Mouse (Mus musculus) limb, embryonic 15.5 days (tissue): ENCODE data around the gene Dock6. TPM values are rescaled to one million over a fixed set of nuclear protein-coding genes. Genes with fewer than 3 reads are reported as not detected.
A peak's percentile ranks its signal among the peaks of the same experiment; 100 is the strongest.
"Not testable (repeated sequence)": the region's sequence is repeated elsewhere in the genome, so short reads cannot be mapped to it uniquely, and the experiment has no call there.

Experiments used
- ATAC-seq: fragments of 200-750 bp; cut with Nextera tagmentation; 2 replicates; pipeline ENCODE4 v1.8.0; 2017; ENCODE audit warnings: low read depth, moderate TSS enrichment; ENCODE audit not compliant: insufficient number of reproducible peaks, low FRiP score, low TSS enrichment
- H3K27ac ChIP-seq: fragments of 300-500 bp; sonication (generic); 2 replicates; pipeline ENCODE4 v1.5.1; 2015; ENCODE audit warnings: moderate library complexity, mild to moderate bottlenecking, inconsistent platforms
- H3K27me3 ChIP-seq: fragments of 300-500 bp; sonication (generic); 2 replicates; pipeline ENCODE4 v1.6.1; 2015; ENCODE audit warnings: inconsistent platforms
- H3K36me3 ChIP-seq: fragments of 300-500 bp; sonication (generic); 2 replicates; pipeline ENCODE4 v1.6.1; 2015; ENCODE audit warnings: inconsistent platforms
- H3K4me1 ChIP-seq: fragments of 300-500 bp; sonication (generic); 2 replicates; pipeline ENCODE4 v1.6.1; 2015; ENCODE audit warnings: inconsistent platforms
- H3K4me2 ChIP-seq: fragments of 300-500 bp; sonication (generic); 2 replicates; pipeline ENCODE4 v1.6.1; 2015; ENCODE audit warnings: mild to moderate bottlenecking, inconsistent platforms
- H3K4me3 ChIP-seq: fragments of 300-500 bp; sonication (generic); 2 replicates; pipeline ENCODE4 v1.5.1; 2015; ENCODE audit warnings: mild to moderate bottlenecking, inconsistent platforms
- H3K9ac ChIP-seq: fragments of 300-500 bp; sonication (generic); 2 replicates; pipeline ENCODE4 v1.6.1; 2015; ENCODE audit warnings: inconsistent platforms
- H3K9me3 ChIP-seq: fragments of 300-500 bp; sonication (generic); 2 replicates; pipeline ENCODE4 v1.6.1; 2016; ENCODE audit warnings: inconsistent platforms
- WGBS: fragments of 180-500 bp; shearing (Covaris S2); methylation state at CpG from one replicate; pipeline ENCODE4 v1.1.7; 2015; 5-methylcytosine and 5-hydroxymethylcytosine counted together
- polyA plus RNA-seq: library from polyadenylated mRNA; unstranded; fragments of >200 nt; fragmentation: Nextera tagmentation; extraction: Ambion mirVana; gene quantifications from 2 replicates; pipeline ENCODE4 v1.2.1, GENCODE M21; 2015

Dock6 gene
- polyA plus RNA-seq, 1 experiment from 2014 or later: 38.1 TPM

DNA sequence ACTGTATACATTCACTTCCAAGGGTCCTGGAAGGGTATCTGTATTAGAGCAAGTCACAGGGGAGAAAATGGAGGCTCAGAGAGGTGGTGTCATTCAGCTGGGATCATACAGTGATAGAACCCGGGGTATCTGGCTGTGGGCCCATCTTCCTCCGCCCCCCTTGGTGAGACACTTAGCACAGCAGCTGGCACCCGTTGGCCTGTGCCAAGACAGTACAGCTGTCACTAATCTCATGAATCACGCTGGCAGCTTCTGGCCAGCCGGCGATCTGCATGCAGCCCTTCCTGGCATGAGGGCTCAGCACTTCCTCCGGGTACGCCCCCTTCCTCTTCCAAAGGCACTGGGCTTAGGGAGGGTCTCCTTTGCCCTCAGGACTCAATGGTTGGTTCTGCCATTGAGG lies 59.8 kb downstream of the Dock6 start:
- H3K4me3 ChIP-seq: no peak overlapping the region
- ATAC-seq: no peak
- H3K9me3 ChIP-seq: no peaks in the 10 kb centered on the region
- peaks cover 74% of the 10 kb centered on the region for H3K36me3 ChIP-seq
- 44% methylated on average over 8 of the region's 8 CpGs for WGBS
- peak overlapping the region; percentile 4; the same call in 1 of the 2 replicates for H3K4me2 ChIP-seq
- no peak overlapping the region for H3K27ac ChIP-seq
- H3K9ac ChIP-seq: no peak overlapping the region
- no peaks in the 10 kb centered on the region for H3K27me3 ChIP-seq
- peaks cover 51% of the 10 kb centered on the region for H3K4me1 ChIP-seq

DNA sequence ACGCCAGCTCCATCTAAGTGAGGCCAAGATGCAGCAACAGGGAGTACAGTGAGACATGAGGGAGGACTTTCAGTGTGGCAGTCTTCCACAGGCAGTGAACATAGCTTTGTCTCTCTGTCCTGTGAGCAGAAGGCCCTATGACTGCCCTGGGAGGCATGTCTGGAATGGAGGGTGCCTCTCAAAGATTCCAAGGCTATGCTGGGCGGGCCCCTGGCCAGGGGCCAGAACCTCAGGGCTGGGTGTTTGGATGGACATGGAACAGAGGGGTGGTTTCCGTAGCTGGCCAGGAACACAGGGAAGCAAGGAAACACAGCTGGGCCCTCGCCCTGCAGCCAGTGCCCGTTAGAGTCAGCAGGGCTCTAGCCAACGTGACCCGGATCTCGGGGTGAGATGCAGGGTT lies 60.6 kb downstream of the Dock6 start:
- peaks cover 76% of the 10 kb centered on the region for H3K36me3 ChIP-seq
- H3K4me2 ChIP-seq: no peak overlapping the region
- H3K9me3 ChIP-seq: no peaks in the 10 kb centered on the region
- H3K4me1 ChIP-seq: peaks cover 52% of the 10 kb centered on the region
- H3K27ac ChIP-seq: no peak overlapping the region
- H3K27me3 ChIP-seq: no peaks in the 10 kb centered on the region
- no peak overlapping the region for H3K4me3 ChIP-seq
- H3K9ac ChIP-seq: no peak overlapping the region
- 70% methylated on average over 8 of the region's 8 CpGs for WGBS
- no peak for ATAC-seq

DNA sequence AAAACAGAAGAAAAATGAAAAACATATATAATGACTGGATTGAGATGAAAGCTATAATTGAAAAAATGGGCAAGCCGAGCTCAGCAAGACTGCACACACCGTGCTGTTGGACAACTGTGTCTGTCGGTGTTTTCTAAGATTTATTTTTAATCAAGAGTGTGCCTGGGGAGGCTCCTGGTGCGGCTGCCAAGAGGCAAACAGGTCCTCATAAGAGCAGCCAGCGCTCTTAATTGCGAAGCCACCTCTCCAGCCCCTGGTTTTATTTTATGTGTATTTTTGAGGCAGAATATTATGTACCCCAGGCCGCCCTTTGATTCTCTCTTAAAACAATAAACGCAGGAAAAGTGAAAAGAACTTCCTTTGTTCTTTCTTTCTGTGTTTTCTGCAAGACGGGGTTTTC lies 64.2 kb downstream of the Dock6 start:
- H3K27me3 ChIP-seq: no peaks in the 10 kb centered on the region
- no peaks in the 10 kb centered on the region for H3K9me3 ChIP-seq
- WGBS: 42% methylated on average over 9 of the region's 9 CpGs
- no peak overlapping the region for H3K4me3 ChIP-seq
- H3K27ac ChIP-seq: no peak overlapping the region
- H3K9ac ChIP-seq: no peak overlapping the region
- peaks cover 70% of the 10 kb centered on the region for H3K36me3 ChIP-seq
- H3K4me1 ChIP-seq: peaks cover 33% of the 10 kb centered on the region
- H3K4me2 ChIP-seq: no peak overlapping the region
- no peak for ATAC-seq

DNA sequence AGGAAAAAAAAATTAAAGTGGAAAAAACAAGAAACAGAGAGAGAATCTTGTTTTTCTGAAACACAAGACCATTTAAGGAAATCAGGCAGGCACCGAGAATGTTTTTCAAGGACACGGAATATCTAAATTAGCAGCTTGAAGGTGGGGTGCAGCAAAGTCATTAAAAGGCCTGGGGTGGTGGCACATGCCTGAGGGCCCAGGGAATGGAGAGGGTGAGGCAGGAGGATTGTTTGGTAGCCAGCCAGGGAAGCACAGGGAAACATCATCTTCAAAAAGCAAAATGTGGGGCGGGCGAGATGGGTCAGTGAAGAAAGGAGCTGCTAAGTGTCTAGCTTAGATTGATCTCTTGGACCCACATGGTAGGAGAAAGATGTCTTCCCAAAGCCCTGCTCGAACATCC lies 64.8 kb downstream of the Dock6 start:
- Histone ChIP-seq H3K4me1 (peaks cover 28% of the 10 kb centered on the region), H3K9me3 (no peaks in the 10 kb centered on the region), H3K9ac (no peak overlapping the region), H3K36me3 (peaks cover 64% of the 10 kb centered on the region), H3K4me2 (no peak overlapping the region), H3K27ac (no peak overlapping the region), H3K4me3 (no peak overlapping the region), H3K27me3 (no peaks in the 10 kb centered on the region)
- 54% methylated on average over 5 of the region's 5 CpGs for WGBS
- no peak for ATAC-seq

DNA sequence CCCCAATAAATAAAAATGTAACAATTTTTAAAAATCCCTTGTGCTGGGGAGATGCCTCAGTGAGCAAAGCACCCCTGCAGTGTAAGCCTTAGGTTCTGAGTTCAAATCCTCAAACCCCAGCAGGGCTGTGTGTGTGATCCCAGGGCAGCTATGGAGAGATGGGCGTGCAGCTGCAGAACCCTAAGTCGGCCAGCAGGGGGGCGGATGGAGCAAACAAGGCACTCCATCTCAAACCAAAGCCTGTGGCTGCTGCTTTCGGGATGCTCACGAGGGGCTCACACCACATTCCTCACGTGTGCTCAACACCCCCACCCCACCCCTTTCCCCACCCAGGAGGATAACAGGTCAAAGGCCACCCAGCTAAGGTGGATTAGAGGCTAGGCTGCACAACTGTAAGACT lies 65.5 kb downstream of the Dock6 start:
- H3K36me3 ChIP-seq: peaks cover 69% of the 10 kb centered on the region
- H3K27me3 ChIP-seq: no peaks in the 10 kb centered on the region
- H3K4me3 ChIP-seq: no peak overlapping the region
- no peak overlapping the region for H3K4me2 ChIP-seq
- no peak overlapping the region for H3K9ac ChIP-seq
- no peaks in the 10 kb centered on the region for H3K9me3 ChIP-seq
- 12% methylated on average over 6 of the region's 6 CpGs for WGBS
- no peak for ATAC-seq
- H3K27ac ChIP-seq: no peak overlapping the region; the same call in 1 of the 2 replicates
- H3K4me1 ChIP-seq: peaks cover 28% of the 10 kb centered on the region

DNA sequence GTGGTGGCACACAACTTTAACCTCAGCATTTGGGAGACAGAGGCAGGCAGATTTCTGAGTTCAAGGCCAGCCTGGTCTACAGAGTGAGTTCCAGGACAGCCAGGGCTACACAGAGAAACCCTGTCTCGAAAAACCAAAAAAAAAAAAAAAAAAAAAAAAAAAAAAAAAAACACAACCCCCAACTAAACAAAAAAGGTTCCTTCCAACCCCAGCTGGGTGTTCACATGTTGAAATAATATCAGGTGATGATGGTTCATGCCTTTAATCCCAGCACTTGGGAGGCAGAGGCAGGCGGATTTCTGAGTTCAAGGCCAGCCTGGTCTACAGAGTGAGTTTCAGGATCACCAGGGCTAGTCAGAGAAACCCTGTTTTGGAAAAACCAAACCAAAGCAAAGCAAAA lies 66.1 kb downstream of the Dock6 start:
- 85% methylated on average over 2 of the region's 2 CpGs for WGBS
- not testable (repeated sequence) for H3K27ac ChIP-seq
- H3K36me3 ChIP-seq: peaks cover 69% of the 10 kb centered on the region

DNA sequence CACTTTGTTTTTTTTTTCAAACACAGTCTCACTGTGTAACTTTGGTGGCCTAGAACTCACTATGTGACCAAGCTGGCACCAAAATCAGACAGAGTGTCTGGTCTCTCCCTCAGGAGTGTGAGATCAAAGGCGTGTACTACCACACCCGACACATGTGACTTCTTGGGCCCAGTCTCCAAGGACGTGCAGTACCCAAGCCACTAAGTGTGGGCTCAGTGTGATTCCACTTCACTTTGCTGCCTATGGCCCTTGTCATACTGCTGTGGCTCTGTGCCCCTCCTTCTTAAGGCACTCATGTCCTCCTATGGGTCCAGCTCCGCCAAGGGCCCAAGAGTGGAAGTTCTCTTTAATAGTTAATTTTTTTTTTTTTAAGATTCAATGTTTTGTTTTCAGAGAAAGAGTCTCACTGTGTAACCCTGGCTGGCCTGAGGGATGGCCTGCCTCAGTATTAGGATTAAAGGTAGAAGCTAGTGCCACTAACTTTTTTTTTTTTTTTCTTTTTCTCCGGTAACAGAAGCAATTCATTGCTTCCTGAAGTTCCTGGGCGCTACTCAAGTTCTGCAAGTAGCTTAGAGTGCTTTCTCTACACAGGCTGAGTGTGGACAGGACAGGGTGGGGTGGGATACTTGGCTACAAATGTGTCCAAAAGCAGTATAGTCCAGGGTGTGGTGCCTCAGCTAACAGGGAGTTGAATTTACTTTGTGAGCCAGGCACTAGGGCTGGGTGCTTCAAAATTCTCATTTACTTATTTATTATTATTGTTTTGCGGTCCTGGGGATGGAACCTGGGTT lies 67.7 kb downstream of the Dock6 start:
- H3K36me3 ChIP-seq: peaks cover 69% of the 10 kb centered on the region
- 81% methylated on average over 7 of the region's 7 CpGs for WGBS
- ATAC-seq: no peak

More for the DNA sequence above, 66.1 kb downstream of the Dock6 start:
- peaks cover 26% of the 10 kb centered on the region for H3K4me1 ChIP-seq
- H3K4me2 ChIP-seq, ATAC-seq, H3K4me3 ChIP-seq, H3K9me3 ChIP-seq, H3K9ac ChIP-seq, H3K27me3 ChIP-seq: not testable (repeated sequence)

DNA sequence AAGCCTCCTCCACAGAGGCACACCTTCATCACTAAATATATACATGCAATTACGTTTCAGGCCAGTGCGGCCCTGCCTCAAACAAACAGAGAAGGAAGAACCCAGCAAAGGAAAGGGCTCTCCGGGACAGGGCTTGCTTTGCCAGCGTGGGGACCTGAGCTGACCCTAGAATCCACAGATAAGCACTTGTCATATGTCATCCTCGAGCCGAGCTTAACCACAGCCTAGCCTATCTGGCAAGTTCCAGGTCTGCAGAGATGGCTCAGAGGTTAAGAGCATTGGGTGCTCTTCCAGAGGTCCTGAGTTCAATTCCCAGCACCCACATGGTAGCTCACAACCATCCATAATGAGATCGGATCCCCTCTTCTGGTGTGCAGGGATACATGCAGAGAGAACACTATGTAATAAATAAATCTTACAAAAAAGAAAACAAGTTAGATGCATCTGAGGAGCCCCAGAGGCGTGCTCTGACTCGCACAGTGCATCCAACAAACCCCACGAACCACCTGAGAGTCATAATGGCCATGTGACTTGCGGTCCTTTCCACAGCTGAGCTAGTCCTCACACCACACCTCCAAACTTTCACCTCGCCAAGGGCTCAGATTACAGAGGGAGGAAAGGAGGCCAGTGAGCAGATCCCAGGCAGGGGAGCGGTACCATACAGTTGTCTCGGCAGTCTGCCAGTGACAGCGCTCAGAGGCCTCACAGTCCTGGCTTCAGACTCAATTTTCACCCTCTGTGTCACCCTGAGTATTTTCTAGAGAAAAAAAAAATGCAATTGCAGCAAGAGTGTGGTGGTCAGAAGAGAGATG lies 70.6 kb downstream of the Dock6 start:
- WGBS: 53% methylated on average over 15 of the region's 15 CpGs
- H3K4me1 ChIP-seq: peaks cover 12% of the 10 kb centered on the region
- ATAC-seq: peak; percentile 60; the same call in 1 of the 2 replicates

More for the DNA sequence above, 67.7 kb downstream of the Dock6 start:
- Histone ChIP-seq H3K4me1 (peaks cover 26% of the 10 kb centered on the region), H3K9ac (no peak overlapping the region), H3K9me3 (no peaks in the 10 kb centered on the region), H3K27me3 (no peaks in the 10 kb centered on the region), H3K4me3 (no peak overlapping the region), H3K4me2 (no peak overlapping the region), H3K27ac (peak overlapping the region; percentile 38; the same call in 1 of the 2 replicates)

DNA sequence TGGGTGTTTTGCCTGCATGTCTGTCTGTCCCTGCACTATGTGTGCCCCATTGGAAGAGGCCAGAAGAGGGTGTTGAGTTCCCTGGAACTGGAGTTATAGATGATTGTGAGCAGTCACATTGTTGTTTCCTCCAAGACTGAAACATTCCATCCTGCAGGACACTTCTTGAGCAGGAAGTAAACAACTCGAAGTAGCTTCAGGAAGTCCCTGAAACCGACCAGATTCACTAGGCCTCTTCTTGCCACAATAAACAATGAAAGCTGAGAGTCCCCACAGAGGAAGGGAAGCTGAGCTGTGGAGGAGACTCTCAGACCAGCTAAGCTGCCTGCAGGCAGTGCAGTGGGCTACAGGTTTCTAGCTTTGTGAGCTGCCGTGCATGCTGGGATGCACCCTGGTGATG lies 74.7 kb downstream of the Dock6 start:
- H3K9ac ChIP-seq: no peak overlapping the region
- peaks cover 86% of the 10 kb centered on the region for H3K36me3 ChIP-seq
- H3K4me3 ChIP-seq: no peak overlapping the region
- H3K4me1 ChIP-seq: peaks cover 11% of the 10 kb centered on the region
- 89% methylated on average over 3 of the region's 3 CpGs for WGBS
- H3K27ac ChIP-seq: no peak overlapping the region
- H3K4me2 ChIP-seq: no peak overlapping the region
- no peaks in the 10 kb centered on the region for H3K9me3 ChIP-seq
- ATAC-seq: no peak
- no peaks in the 10 kb centered on the region for H3K27me3 ChIP-seq

More for the DNA sequence above, 70.6 kb downstream of the Dock6 start:
- H3K36me3 ChIP-seq: peaks cover 71% of the 10 kb centered on the region
- H3K4me3 ChIP-seq: no peak overlapping the region
- H3K4me2 ChIP-seq: no peak overlapping the region
- no peaks in the 10 kb centered on the region for H3K27me3 ChIP-seq
- H3K27ac ChIP-seq: peak overlapping the region; percentile 47; the same call in 1 of the 2 replicates
- H3K9ac ChIP-seq: no peak overlapping the region
- H3K9me3 ChIP-seq: no peaks in the 10 kb centered on the region

DNA sequence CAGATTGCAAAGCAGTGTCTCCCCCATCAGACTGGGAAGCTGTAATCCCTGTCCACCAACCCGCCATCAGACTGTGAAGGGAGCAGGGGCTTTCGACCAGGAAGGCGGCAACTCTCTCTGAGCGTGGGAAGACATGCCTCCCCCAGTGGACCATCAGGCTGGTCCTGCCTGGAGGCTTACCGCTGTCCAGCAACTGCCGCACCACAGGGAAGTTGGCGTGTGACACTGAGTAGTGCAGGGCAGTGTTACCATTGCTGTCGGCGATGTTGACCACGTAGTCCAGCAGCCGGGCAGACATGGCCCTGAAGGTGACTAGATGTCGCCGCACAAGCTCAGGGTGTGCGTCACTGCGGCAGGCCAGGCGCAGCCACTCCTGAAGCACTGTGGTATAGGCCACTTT lies 78.1 kb downstream of the Dock6 start:
- WGBS: 89% methylated on average over 16 of the region's 16 CpGs
- Histone ChIP-seq H3K4me2 (no peak overlapping the region), H3K27me3 (no peaks in the 10 kb centered on the region), H3K36me3 (peaks cover 82% of the 10 kb centered on the region), H3K9me3 (no peaks in the 10 kb centered on the region), H3K9ac (no peak overlapping the region), H3K4me3 (no peak overlapping the region), H3K4me1 (peaks cover 7% of the 10 kb centered on the region), H3K27ac (no peak overlapping the region)
- 0 out of 2 replicates have a peak, but pooled peaks have one; percentile 19 for ATAC-seq

DNA sequence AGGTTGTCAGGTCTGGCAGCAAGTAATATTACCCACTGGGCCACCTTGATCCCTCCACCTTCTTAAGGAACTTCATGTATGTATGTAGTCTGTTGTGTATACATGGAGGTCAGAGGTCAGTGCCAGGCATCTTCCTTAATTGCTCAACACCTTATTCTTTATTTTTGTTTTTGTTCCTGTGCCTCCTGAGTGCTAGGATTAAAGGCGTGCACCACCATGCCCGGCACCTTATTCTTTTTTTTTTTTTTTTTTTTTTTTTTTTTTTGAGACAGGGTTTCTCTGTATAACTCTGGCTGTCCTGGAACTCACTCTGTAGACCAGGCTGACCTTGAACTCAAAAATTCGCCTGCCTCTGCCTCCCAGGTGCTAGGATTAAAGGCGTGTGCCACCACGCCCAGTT lies 79.0 kb downstream of the Dock6 start:
- not testable (repeated sequence) for H3K4me3 ChIP-seq, H3K4me2 ChIP-seq, H3K9ac ChIP-seq, H3K27ac ChIP-seq, H3K9me3 ChIP-seq, H3K27me3 ChIP-seq, ATAC-seq
- Histone ChIP-seq H3K36me3 (peaks cover 82% of the 10 kb centered on the region), H3K4me1 (peaks cover 16% of the 10 kb centered on the region)
- 78% methylated on average over 5 of the region's 5 CpGs for WGBS
